Mouse (Mus musculus): ENCODE results near the gene Bmp8a.

Gene Bmp8a

DNA sequence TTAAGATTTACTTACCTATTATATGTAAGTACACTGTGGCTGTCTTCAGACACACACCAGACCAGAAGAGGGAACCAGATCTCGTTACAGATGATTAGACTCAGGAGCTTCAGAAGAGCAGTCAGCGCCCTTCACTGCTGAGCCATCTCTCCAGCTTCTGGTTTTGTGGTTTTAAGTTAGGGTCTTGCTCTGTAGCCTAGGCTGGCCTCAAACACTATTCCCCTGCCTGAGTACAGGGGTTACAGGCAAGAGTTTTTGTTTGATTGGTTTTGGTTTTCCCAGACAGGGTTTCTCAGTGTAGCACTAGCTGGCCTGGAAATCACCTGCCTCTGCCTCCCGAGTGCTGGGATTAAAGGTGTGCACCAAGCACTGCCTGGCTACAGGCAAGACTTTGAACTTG is 50.7 kb downstream of the Bmp8a start:
- DNase-seq (ENCODE audit: inconsistent age in 2 of 2, low spot score in 1 of 2) = no peak

DNA sequence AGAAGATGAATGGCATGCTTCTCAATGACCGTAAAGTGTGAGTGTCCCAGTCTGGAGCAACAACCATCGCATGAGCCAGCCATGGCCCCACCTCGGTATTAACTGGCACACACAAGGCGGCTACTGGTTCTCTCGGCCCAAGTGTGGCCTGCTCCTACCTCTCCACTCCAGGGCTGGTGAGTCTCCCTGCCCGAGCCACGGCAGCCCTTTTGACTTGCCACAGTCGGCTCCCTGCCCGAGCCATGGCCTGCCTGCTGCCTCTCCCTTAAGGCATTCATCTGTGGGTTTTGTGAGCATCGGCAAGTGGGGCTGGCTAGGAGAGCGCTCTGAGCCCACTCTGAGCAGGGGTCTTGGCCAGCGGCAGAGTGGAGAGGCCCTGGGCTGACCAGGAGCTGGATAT is 54.0 kb downstream of the Bmp8a start:
- no peak for DNase-seq (ENCODE audit: inconsistent age in 2 of 2, low spot score in 1 of 2)

DNA sequence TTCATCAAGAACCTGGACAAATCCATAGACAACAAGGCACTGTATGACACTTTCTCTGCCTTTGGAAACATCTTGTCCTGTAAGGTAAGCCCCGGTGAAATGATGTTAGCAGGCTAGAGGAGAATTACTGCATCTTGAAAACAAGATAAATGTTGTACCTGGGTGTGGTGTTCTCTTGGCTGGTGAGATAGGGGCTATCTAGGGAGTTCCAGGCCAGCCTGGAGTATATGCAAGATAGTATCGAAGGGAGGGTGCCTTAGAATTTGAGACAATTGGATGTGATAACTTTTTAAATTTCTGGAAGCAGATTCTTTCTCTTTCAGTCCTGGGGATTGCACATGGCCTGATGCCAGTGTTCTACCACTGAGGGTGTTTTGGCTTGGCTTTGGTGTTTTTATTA is 56.3 kb downstream of the Bmp8a start:
- DNase-seq (ENCODE audit: inconsistent age in 2 of 2, low spot score in 1 of 2) = no peak

DNA sequence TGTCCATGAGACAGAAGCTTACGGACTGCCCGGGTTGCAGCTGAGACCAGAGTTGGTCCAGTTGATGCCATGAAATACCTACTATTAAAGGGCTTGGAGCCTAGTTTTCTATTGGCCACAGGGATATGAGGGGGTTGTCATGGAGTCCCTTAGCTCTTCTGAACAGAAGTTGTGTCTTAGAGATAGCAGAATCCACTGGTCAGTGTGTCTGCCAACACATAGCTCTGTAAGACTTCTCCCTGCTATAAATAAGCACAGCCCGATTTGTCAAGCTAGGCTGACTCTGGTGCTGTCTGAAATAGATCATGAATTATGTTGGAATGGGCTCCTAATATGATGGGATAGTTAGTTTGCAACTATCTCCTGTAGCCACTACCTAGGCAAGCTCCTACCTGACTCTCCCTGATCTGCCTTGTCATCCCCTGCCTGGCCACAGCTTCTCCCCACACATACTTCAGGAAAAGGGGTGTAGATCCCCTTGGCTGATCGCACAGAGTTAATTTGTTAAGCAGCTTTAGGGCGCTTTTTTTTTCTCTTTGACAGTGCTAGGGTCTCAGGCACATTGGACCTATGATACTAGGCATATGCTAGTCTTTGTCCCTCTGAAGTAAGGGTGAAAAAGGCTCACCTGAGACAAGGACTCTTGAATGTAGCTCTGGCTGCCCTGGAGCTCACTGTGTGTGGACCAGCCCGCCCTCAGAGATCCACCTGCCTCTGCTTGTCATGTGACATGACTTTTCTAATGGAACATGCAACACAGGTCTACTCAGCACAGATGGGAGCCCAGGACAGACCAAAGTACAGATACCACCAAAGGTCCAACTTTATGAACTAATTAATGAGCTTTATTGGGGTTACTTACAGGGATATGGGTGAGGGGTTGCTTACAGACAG is 58.1 kb downstream of the Bmp8a start:
- no peak for DNase-seq (ENCODE audit: inconsistent age in 2 of 2, low spot score in 1 of 2)

DNA sequence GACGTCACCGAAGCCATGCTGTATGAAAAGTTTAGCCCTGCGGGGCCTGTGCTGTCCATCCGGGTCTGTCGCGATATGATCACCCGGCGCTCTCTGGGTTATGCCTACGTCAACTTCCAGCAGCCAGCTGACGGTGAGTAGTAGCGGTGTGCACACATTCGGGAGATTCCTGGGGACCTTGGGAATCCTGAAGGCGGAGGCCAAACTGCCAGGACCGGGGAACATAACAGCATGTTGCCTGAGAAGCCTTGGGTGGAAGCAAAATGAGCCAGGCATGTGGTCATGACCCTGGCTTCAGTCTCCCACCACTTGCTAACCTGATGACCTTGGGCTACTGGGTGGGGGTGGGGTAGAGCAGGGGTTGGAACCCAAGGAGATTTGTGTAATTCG is 59.4 kb downstream of the Bmp8a start:
- peak; percentile 66 to 85 for DNase-seq (ENCODE audit: inconsistent age in 2 of 2, low spot score in 1 of 2)

DNA sequence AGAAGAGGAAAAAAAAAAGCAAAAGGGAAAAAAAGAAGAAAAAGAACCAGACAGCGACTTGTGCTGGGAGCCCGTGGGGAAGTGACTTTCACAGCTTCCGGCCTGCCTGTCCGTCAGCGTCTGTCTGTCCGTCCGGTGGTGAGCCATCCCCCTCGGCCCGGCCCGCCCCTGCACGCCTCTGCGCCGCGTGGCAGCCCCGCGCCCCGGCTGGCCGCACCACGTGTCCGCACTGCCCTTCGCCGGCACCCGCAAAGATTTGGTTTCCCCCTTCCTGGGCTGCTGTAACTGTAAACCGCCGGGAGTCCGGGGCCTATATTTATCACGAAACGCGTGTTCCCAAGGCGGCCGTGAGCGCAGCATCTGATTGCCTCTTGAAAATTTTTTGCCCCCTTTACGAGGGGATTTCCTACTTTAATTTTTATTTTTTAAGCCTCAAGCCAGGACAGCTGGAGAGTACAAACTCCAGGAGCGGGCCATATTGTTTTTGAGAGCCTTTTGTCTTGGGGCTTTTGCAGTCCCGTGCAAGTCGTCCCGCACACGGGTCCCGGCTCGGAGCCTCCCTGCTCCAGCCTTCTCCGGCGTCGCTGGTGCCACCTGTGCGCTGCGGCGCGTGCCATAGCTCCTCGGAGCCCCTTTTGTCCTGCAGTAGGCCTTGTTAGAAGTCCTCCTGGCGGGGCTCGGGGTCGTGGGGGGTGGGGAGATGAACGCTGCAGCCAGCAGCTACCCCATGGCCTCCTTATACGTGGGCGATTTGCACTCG is 60.0 kb downstream of the Bmp8a start:
- DNase-seq (ENCODE audit: inconsistent age in 2 of 2, low spot score in 1 of 2) = peak; percentile 72 to 83

DNA sequence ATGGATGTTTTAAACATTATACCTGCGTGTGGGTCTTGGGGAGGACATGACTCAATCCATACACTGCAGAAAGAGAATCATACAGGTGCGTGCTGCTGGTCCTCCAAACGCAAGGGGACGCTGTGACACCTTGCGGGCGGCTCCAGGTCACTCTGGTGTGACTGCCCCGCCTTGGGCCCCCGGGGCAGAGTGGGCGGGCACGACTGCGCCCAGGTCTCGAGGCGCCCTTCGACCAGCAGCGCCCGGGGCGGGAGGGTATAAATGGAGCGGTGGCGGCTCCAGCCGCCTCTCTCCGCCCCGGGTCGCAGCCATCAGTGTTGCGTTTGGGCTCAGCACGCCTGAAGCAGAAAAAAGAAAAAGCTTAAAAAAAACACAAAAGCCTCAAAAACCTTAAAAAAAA is 60.6 kb downstream of the Bmp8a start:
- peak; percentile 95 to 97 for DNase-seq (ENCODE audit: inconsistent age in 2 of 2, low spot score in 1 of 2)

DNA sequence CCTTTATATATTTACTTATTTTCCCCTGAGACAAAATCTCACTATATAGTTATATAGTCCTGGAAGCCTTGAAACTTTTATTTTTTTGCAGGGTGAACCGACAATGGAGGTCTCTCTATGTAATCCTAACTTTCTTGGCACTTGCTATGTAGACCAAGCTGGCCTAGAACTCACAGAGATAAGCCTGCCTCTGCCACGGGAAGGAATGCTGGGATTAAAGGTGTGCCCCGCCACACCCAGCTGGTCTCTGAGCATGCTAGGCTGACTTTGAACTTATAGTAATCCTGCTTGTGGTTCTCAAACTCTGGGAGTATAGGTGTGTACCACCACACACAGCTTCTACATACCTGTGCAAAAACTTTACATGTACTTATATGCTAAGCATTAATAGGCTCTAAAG is 62.9 kb downstream of the Bmp8a start:
- no peak for DNase-seq (ENCODE audit: inconsistent age in 2 of 2, low spot score in 1 of 2)

DNA sequence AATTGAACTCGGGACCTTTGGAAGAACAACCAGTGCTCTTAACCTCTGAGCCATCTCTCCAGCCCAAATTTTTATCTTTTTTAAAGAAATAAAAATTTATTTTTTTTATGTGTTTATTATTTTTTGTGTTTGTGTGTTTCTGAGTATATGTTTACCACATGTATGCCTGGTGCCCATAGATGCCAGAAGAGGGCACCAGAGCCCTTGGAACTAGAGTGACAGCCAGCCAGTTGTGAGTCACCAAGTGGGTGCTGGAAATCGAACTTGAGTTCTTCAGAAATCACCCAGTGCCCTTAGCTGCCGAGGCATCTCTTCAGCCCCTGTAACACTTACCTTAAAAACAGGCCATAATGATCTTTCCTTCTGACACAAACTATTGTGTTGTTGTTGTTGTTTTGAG is 72.0 kb downstream of the Bmp8a start:
- peak in 1 of 2 experiments; percentile 19 for DNase-seq (ENCODE audit: inconsistent age in 2 of 2, low spot score in 1 of 2)
